ENCODE assay signal across 9 mouse cellular contexts in the genomic region with DNA sequence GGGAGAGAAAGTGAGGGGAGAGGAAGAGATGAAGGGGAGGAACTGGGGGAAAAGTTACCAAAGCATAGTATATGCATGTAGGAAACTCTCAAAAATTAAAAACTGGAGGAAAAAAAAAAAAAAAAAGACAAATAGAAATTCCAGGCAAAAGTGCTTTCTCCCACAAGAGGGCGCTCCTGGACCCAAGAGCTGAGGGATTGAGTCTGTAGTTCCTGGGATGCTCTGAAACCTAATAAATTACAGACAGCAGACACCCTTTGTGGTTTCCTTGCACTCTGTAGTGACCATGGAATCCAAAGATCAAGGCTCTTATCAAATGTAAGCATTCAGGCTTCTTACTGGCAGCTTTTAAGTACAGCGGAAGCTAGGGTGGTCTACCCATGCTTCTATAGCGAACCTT.
A peak's percentile ranks its signal among the peaks of the same experiment; 100 is the strongest.
DNase-seq lines count a peak whose midpoint lies in the region; ATAC-seq lines count a peak whose summit lies in the region.
"Had no signal": no experiment of that assay in that cellular context is flagged by ENCODE, and none has a peak within 500 bp of the region (broad histone marks: within the 10 kb centered on the region; RNA-seq: fewer than 3 reads in every experiment).

No protein-coding gene starts in this region.

- no peak overlapping the region for H3K4me2 ChIP-seq in intestine, embryonic 14.5 days (ENCODE audit: low read length)
- H3K4me2 ChIP-seq in intestine, embryonic 15.5 days (replicated peaks): no peak overlapping the region
- peak overlapping the region; percentile 1; the same call in 1 of the 2 replicates for H3K4me2 ChIP-seq in heart, embryonic 16.5 days (ENCODE audit: low read depth, low read length)
- no peak overlapping the region for H3K4me2 ChIP-seq in neural tube, embryonic 15.5 days
- H3K4me2 ChIP-seq: limb, embryonic 13.5 days had no signal

- H3K9me3 ChIP-seq in intestine, embryonic 14.5 days (ENCODE audit: control insufficient read depth, low read length): no peaks in the 10 kb centered on the region
- no peaks in the 10 kb centered on the region for H3K9me3 ChIP-seq in intestine, embryonic 15.5 days
- no peaks in the 10 kb centered on the region for H3K9me3 ChIP-seq in heart, embryonic 16.5 days (replicated peaks; ENCODE audit: control insufficient read depth, low read length)
- no peaks in the 10 kb centered on the region for H3K9me3 ChIP-seq in limb, embryonic 10.5 days (replicated peaks)
- no peaks in the 10 kb centered on the region for H3K9me3 ChIP-seq in neural tube, embryonic 15.5 days (replicated peaks)
- H3K9me3 ChIP-seq: limb, embryonic 13.5 days had no signal

- H3K27me3 ChIP-seq in intestine, embryonic 14.5 days (replicated peaks; ENCODE audit: control insufficient read depth, insufficient read depth, low read length): no peaks in the 10 kb centered on the region
- H3K27me3 ChIP-seq in intestine, embryonic 15.5 days (replicated peaks): no peaks in the 10 kb centered on the region; the same call in none of the 2 replicates
- H3K27me3 ChIP-seq in heart, embryonic 16.5 days (ENCODE audit: control insufficient read depth, insufficient read depth, low read length): no peaks in the 10 kb centered on the region
- H3K27me3 ChIP-seq in limb, embryonic 10.5 days (ENCODE audit: low read depth, poor library complexity, severe bottlenecking): peaks cover 12% of the 10 kb centered on the region; the same call in 1 of the 2 replicates
- H3K27me3 ChIP-seq in neural tube, embryonic 15.5 days (replicated peaks): no peaks in the 10 kb centered on the region

- H3K4me1 ChIP-seq in intestine, embryonic 14.5 days (replicated peaks; ENCODE audit: control insufficient read depth, insufficient read depth, low read length): no peaks in the 10 kb centered on the region
- no peaks in the 10 kb centered on the region for H3K4me1 ChIP-seq in intestine, embryonic 15.5 days (replicated peaks)
- peaks cover 15% of the 10 kb centered on the region for H3K4me1 ChIP-seq in heart, embryonic 16.5 days (ENCODE audit: control insufficient read depth, insufficient read depth, low read length)
- 0 out of 2 replicates have a peak, but pooled peaks cover 3% of the 10 kb centered on the region for H3K4me1 ChIP-seq in limb, embryonic 10.5 days
- H3K4me1 ChIP-seq in neural tube, embryonic 15.5 days: peaks cover 17% of the 10 kb centered on the region

- H3K9ac ChIP-seq in intestine, embryonic 14.5 days (ENCODE audit: low read length): no peak overlapping the region
- H3K9ac ChIP-seq in intestine, embryonic 15.5 days: no peak overlapping the region
- no peak overlapping the region for H3K9ac ChIP-seq in heart, embryonic 16.5 days (ENCODE audit: low read length)
- H3K9ac ChIP-seq in neural tube, embryonic 15.5 days (replicated peaks): no peak overlapping the region
- H3K9ac ChIP-seq: limb, embryonic 13.5 days had no signal

- peak; percentile 84 for DNase-seq in intestine, embryonic 14.5 days (ENCODE audit: low spot score)
- DNase-seq in NIH3T3 (ENCODE audit: low read depth): peak; percentile 75
- DNase-seq in cerebellum, postnatal 14 days: peak; percentile 79 to 89
- peak; percentile 66 for DNase-seq in limb, embryonic 10.5 days (ENCODE audit: low spot score)
- DNase-seq in spleen, adult 12 weeks (ENCODE audit: low spot score): no peak

- H3K27ac ChIP-seq in intestine, embryonic 14.5 days (ENCODE audit: low read depth): no peak overlapping the region
- no peak overlapping the region for H3K27ac ChIP-seq in intestine, embryonic 15.5 days
- H3K27ac ChIP-seq in heart, embryonic 16.5 days (ENCODE audit: low read length): no peak overlapping the region
- H3K27ac ChIP-seq in limb, embryonic 10.5 days: no peak overlapping the region
- H3K27ac ChIP-seq in neural tube, embryonic 15.5 days (replicated peaks): peak overlapping the region; percentile 63
- H3K27ac ChIP-seq: limb, embryonic 13.5 days had no signal

- H3K36me3 ChIP-seq in intestine, embryonic 14.5 days (ENCODE audit: control insufficient read depth, insufficient read depth, low read length): no peaks in the 10 kb centered on the region
- no peaks in the 10 kb centered on the region for H3K36me3 ChIP-seq in intestine, embryonic 15.5 days
- no peaks in the 10 kb centered on the region for H3K36me3 ChIP-seq in heart, embryonic 16.5 days (ENCODE audit: control insufficient read depth, insufficient read depth)
- no peaks in the 10 kb centered on the region for H3K36me3 ChIP-seq in limb, embryonic 10.5 days
- no peaks in the 10 kb centered on the region for H3K36me3 ChIP-seq in neural tube, embryonic 15.5 days
- H3K36me3 ChIP-seq: limb, embryonic 13.5 days had no signal

- WGBS in intestine, embryonic 14.5 days: 55% methylated on average over 3 of the region's 3 CpGs
- 60% methylated on average over 3 of the region's 3 CpGs for WGBS in intestine, embryonic 15.5 days
- WGBS in heart, embryonic 16.5 days: 59% methylated on average over 3 of the region's 3 CpGs
- WGBS in limb, embryonic 10.5 days: 65% methylated on average over 3 of the region's 3 CpGs
- 48% methylated on average over 3 of the region's 3 CpGs for WGBS in neural tube, embryonic 15.5 days

- H3K4me3 ChIP-seq in intestine, embryonic 14.5 days (ENCODE audit: low read depth, low read length): no peak overlapping the region
- H3K4me3 ChIP-seq in intestine, embryonic 15.5 days (replicated peaks): no peak overlapping the region
- H3K4me3 ChIP-seq in heart, embryonic 16.5 days (ENCODE audit: low read length): no peak overlapping the region
- no peak overlapping the region for H3K4me3 ChIP-seq in limb, embryonic 10.5 days
- no peak overlapping the region for H3K4me3 ChIP-seq in neural tube, embryonic 15.5 days (replicated peaks)
- H3K4me3 ChIP-seq: limb, embryonic 13.5 days had no signal

- ATAC-seq in intestine, embryonic 14.5 days (replicated peaks; ENCODE audit: low FRiP score, low TSS enrichment, low read depth): no peak
- ATAC-seq in intestine, embryonic 15.5 days: no peak
- no peak for ATAC-seq in heart, embryonic 16.5 days (replicated peaks; ENCODE audit: extremely low read depth, insufficient read depth, low FRiP score)
- no peak for ATAC-seq in neural tube, embryonic 15.5 days (ENCODE audit: low FRiP score)
